Mouse (Mus musculus) heart, embryonic 13.5 days (tissue): ENCODE data around the gene 2310034G01Rik. TPM values are rescaled to one million over a fixed set of nuclear protein-coding genes. Genes with fewer than 3 reads are reported as not detected.

Source experiments
- ATAC-seq: fragments of 200-750 bp; cut with Nextera tagmentation; 2 replicates; pipeline ENCODE4 v1.8.0; 2017; ENCODE audit warnings: moderate TSS enrichment; ENCODE audit not compliant: insufficient number of reproducible peaks, low FRiP score, low TSS enrichment; ENCODE audit errors: extremely low read depth
- H3K27ac ChIP-seq: fragments of 300-500 bp; sonication (generic); replicated peaks from 2 replicates; pipeline ENCODE4 v1.5.1; 2015; ENCODE audit warnings: moderate library complexity, mild to moderate bottlenecking, inconsistent platforms
- H3K27me3 ChIP-seq: fragments of 300-500 bp; sonication (generic); replicated peaks from 2 replicates; pipeline ENCODE4 v1.6.1; 2015; ENCODE audit warnings: mild to moderate bottlenecking, inconsistent platforms
- H3K36me3 ChIP-seq: fragments of 300-500 bp; sonication (generic); 2 replicates; pipeline ENCODE4 v1.6.1; 2015; ENCODE audit warnings: mild to moderate bottlenecking, inconsistent platforms
- H3K4me1 ChIP-seq: fragments of 300-500 bp; sonication (generic); 2 replicates; pipeline ENCODE4 v1.6.1; 2015; ENCODE audit warnings: inconsistent platforms
- H3K4me2 ChIP-seq: fragments of 300-500 bp; sonication (generic); 2 replicates; pipeline ENCODE4 v1.6.1; 2015; ENCODE audit warnings: inconsistent platforms, mild to moderate bottlenecking, moderate library complexity
- H3K4me3 ChIP-seq: fragments of 300-500 bp; sonication (generic); 2 replicates; pipeline ENCODE4 v1.5.1; 2015; ENCODE audit warnings: moderate library complexity, mild to moderate bottlenecking, inconsistent platforms
- H3K9ac ChIP-seq: fragments of 300-500 bp; sonication (generic); 2 replicates; pipeline ENCODE4 v1.6.1; 2015; ENCODE audit warnings: inconsistent platforms, mild to moderate bottlenecking, moderate library complexity
- H3K9me3 ChIP-seq: fragments of 300-500 bp; sonication (generic); 2 replicates; pipeline ENCODE4 v1.6.1; 2016; ENCODE audit warnings: inconsistent platforms
- WGBS: fragments of 180-500 bp; shearing (Covaris S2); methylation state at CpG from one replicate; pipeline ENCODE4 v1.1.7; 2015; ENCODE audit warnings: mixed read lengths; 5-methylcytosine and 5-hydroxymethylcytosine counted together
- polyA plus RNA-seq: library from polyadenylated mRNA; unstranded; fragments of >200 nt; fragmentation: Nextera tagmentation; extraction: Ambion mirVana; gene quantifications from 2 replicates; pipeline ENCODE4 v1.2.1, GENCODE M21; 2015

The 2310034G01Rik gene
- 0.76 and 1.4 TPM in 2 replicates for polyA plus RNA-seq

DNA sequence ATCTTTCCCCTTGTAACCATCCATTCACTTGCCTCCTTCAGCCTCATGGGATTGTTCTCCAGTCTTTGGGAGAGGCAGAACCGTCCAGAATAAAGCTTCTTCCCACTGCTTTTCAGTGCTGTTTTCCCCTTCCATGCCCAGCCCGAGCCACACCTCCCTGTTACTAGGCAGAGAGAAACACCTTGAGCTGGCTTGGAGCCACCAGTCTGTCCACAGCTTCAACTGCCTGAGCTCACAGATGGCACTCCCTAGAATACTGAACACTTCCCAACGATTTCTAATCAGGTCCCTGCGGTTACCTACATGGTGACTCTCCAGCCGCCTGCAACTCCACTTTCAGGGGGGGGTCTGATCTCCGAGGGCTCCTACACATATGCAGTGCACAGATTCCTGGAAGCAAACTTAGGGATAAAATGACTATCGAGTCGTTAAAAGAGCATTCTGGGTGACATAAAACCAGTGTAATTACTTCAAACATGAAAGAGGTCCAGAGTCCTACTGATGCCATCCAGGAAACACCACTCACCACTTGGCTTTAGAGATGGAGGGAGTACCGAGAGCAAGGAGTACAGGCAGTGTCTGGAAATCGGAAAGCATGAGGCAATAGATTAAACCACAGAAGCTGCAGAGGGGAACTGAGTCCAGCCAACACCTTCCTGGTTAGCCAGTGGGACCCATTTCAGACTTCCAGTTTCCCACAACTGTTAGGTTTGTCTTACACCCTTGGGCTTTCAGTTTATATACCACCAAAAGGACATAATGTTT, at the start of gene 2310034G01Rik:
TSS of gene 2310034G01Rik (minus strand) at position 135 of the 765 bp plus-strand sequence.
- WGBS: 48% methylated on average over 10 of the region's 10 CpGs
- Histone ChIP-seq H3K9me3 (no peaks in the 10 kb centered on the region), H3K4me3 (peak within 1 kb of the TSS; percentile 72), H3K4me2 (peak within 1 kb of the TSS; percentile 96), H3K36me3 (no peaks in the 10 kb centered on the region), H3K27me3 (peaks cover 46% of the 10 kb centered on the region), H3K27ac (peak within 1 kb of the TSS; percentile 77; the same call in 1 of the 2 replicates), H3K4me1 (peaks cover 23% of the 10 kb centered on the region), H3K9ac (peak within 1 kb of the TSS; percentile 88)
- no peak for ATAC-seq

DNA sequence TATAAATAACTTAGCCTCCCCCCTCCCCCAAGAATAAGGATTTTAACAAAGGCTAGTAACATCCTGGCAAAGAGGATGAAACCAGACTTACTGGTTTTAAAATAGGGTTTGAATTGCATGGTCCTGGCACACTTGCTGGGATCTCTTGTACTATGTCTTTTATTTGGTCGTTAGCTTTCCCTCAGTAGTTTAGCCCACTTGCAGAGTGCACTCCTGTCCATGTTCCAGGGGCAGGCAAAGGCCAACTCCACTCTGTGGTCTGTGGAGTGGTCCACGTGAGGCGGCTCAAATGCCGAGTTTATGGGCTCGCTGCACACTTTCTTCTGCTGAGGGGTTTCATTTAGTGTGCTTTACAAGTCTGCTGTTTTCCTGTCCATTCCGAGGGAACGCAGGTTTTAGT, 49.8 kb upstream of the 2310034G01Rik start:
- ATAC-seq: no peak
- Histone ChIP-seq H3K36me3 (peaks cover 38% of the 10 kb centered on the region), H3K27me3 (no peaks in the 10 kb centered on the region), H3K4me1 (peaks cover 40% of the 10 kb centered on the region), H3K9me3 (no peaks in the 10 kb centered on the region), H3K4me3 (no peak overlapping the region), H3K9ac (peak overlapping the region; percentile 95), H3K4me2 (peak overlapping the region; percentile 10), H3K27ac (no peak overlapping the region)
- 74% methylated on average over 7 of the region's 7 CpGs for WGBS

DNA sequence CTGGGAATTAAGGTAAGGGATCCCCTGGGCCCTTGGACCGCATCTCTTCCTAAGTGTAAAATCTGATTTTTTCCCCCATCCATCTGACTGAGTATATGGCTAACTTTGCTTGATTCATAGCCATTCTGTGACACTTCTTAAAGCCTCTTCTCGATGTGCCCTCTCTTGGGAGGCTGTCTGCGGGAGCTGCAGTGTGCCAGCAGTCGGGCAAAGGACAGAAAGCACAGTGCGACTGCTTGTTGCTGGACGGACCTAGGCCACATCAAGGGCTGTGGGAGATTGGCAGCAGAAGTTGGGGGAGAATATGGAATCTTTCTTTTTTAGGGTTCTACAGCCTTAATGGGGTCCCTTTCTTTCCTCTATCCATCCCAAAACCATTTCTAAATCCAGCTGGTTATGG, 49.3 kb upstream of the 2310034G01Rik start:
- H3K36me3 ChIP-seq: peaks cover 33% of the 10 kb centered on the region
- H3K4me3 ChIP-seq: no peak overlapping the region
- WGBS: 63% methylated on average over 6 of the region's 6 CpGs
- no peak overlapping the region for H3K27ac ChIP-seq
- peak overlapping the region; percentile 95 for H3K9ac ChIP-seq
- H3K4me2 ChIP-seq: peak overlapping the region; percentile 10
- no peaks in the 10 kb centered on the region for H3K9me3 ChIP-seq
- peaks cover 43% of the 10 kb centered on the region for H3K4me1 ChIP-seq
- H3K27me3 ChIP-seq: no peaks in the 10 kb centered on the region
- ATAC-seq: no peak

DNA sequence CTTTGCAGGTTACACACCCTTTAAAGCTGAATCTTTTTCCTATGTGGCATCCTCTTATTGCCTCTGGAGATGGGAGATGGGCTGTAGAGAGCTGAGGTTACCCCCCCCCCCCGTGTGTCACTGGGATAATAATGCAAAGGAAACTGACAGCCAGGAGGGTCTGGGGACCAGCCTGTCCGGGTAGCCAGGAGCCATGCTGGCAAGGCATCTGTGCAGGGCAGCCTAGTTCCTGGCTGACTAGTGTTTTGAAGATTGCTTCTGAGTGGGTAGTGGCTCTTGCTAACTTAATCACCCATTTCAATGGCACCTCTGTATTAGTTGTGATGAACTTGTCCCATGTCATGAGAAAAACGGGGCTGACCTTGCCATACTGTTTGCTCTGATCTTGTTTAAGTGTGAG, 48.3 kb upstream of the 2310034G01Rik start:
- H3K4me3 ChIP-seq: peak overlapping the region; percentile 95
- H3K27me3 ChIP-seq: no peaks in the 10 kb centered on the region
- peaks cover 24% of the 10 kb centered on the region for H3K36me3 ChIP-seq
- ATAC-seq: no peak
- no peak overlapping the region for H3K27ac ChIP-seq
- peaks cover 53% of the 10 kb centered on the region for H3K4me1 ChIP-seq
- H3K9me3 ChIP-seq: no peaks in the 10 kb centered on the region
- peak overlapping the region; percentile 95 for H3K9ac ChIP-seq
- WGBS: 40% methylated on average over 3 of the region's 3 CpGs
- H3K4me2 ChIP-seq: peak overlapping the region; percentile 97

DNA sequence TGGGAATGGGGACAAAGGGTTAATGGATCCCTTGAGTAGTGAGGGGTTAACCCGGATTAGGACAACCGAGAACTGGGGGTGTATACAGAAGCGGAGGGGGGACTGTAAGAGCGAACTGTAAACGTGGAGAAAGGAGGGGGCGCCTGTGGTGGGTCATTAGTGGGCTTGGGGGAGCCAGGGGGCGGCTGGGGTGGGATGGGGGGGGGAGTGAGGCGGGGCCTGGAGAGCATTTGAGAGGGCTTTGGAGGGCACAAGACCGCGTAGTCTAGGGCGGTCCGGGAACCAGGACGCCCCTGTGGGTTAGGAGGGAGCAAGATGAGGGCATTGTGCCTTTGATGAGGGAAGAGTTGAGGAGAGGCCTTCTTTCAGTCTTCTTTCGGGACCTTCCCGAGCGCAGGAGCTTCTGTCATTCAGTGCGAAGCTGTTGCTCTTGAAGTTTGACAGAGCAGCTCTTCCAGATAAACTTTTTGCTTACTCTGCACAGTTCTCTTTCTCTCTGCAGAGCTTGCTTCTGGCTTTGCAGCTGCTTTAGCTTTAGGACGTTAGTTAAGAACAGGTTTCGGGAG, 47.4 kb upstream of the 2310034G01Rik start:
- WGBS: 3% methylated on average over 19 of the region's 19 CpGs
- no peaks in the 10 kb centered on the region for H3K9me3 ChIP-seq
- H3K4me2 ChIP-seq: peak overlapping the region; percentile 97
- H3K4me1 ChIP-seq: peaks cover 55% of the 10 kb centered on the region
- peaks cover 15% of the 10 kb centered on the region for H3K36me3 ChIP-seq
- peak overlapping the region; percentile 95 for H3K4me3 ChIP-seq
- H3K9ac ChIP-seq: peak overlapping the region; percentile 95
- no peak for ATAC-seq
- H3K27ac ChIP-seq: peak overlapping the region; percentile 90
- H3K27me3 ChIP-seq: no peaks in the 10 kb centered on the region

DNA sequence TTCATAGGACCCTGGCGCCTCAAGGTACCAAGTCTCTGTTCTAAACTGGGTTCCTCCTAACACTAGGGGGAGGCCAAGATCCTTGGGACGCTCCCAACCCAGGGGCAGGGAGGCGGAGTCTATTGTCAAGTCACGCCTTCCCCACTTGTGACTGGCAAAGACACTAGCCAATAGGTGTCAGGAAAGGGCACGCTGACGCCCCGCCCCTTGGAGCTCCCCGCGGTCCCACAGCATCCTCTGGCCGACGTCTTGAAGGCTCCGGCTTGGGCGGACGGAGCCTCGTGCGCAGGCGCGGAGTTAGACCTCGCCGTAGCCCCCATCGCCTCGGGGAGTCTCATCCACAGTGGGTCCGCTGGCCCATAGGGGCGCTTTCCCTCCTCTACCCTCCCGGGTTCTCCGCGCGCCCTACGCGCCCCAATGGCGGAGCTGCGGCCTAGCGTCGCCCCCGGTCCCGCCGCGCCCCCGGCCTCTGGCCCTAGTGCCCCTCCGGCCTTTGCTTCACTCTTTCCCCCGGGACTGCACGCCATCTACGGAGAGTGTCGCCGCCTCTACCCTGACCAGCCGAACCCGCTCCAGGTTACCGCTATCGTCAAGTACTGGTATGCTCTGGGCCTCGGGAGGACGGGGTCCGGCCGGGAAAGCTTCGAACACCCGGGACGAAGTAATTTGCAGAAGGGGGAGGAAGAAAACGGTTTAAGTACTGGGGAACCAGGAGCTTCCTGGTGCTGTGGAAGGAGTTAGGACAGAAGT, 46.8 kb upstream of the 2310034G01Rik start, which contains the start of gene Sufu:
TSS of gene Sufu (plus strand) at position 211 of the 750 bp plus-strand sequence.
- peaks cover 55% of the 10 kb centered on the region for H3K4me1 ChIP-seq
- peaks cover 15% of the 10 kb centered on the region for H3K36me3 ChIP-seq
- WGBS: 1% methylated on average over 57 of the region's 57 CpGs
- peak; percentile 87 for ATAC-seq
- peak within 1 kb of the TSS; percentile 97 for H3K4me2 ChIP-seq
- H3K27ac ChIP-seq: peak within 1 kb of the TSS; percentile 90
- no peaks in the 10 kb centered on the region for H3K27me3 ChIP-seq
- H3K9me3 ChIP-seq: no peaks in the 10 kb centered on the region
- peak within 1 kb of the TSS; percentile 95 for H3K9ac ChIP-seq
- peak within 1 kb of the TSS; percentile 95 for H3K4me3 ChIP-seq

DNA sequence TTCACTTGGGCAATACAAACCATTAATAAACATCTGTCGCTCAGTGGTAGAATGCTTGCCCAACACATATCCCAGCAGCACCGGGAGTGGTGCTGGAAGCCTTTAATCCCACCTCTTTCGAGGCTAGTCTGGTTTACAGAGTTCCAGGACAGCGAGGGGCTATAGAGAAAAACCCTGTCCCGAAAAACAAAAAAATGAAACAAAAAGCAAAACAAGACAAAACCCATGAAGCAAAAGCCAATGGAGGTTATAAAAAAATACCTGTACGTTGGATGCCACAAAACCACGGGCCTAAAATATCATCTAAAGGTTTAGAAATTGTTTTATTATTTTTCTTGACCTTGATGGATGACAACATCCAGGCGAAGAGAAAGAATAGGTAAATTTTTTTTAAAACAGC, 46.0 kb upstream of the 2310034G01Rik start:
- Histone ChIP-seq H3K27me3 (no peaks in the 10 kb centered on the region), H3K9me3 (no peaks in the 10 kb centered on the region), H3K4me1 (peaks cover 55% of the 10 kb centered on the region), H3K4me3 (peak overlapping the region; percentile 87), H3K36me3 (peaks cover 12% of the 10 kb centered on the region), H3K27ac (no peak overlapping the region), H3K4me2 (peak overlapping the region; percentile 97), H3K9ac (peak overlapping the region; percentile 89)
- WGBS: 15% methylated on average over 8 of the region's 8 CpGs
- no peak for ATAC-seq

DNA sequence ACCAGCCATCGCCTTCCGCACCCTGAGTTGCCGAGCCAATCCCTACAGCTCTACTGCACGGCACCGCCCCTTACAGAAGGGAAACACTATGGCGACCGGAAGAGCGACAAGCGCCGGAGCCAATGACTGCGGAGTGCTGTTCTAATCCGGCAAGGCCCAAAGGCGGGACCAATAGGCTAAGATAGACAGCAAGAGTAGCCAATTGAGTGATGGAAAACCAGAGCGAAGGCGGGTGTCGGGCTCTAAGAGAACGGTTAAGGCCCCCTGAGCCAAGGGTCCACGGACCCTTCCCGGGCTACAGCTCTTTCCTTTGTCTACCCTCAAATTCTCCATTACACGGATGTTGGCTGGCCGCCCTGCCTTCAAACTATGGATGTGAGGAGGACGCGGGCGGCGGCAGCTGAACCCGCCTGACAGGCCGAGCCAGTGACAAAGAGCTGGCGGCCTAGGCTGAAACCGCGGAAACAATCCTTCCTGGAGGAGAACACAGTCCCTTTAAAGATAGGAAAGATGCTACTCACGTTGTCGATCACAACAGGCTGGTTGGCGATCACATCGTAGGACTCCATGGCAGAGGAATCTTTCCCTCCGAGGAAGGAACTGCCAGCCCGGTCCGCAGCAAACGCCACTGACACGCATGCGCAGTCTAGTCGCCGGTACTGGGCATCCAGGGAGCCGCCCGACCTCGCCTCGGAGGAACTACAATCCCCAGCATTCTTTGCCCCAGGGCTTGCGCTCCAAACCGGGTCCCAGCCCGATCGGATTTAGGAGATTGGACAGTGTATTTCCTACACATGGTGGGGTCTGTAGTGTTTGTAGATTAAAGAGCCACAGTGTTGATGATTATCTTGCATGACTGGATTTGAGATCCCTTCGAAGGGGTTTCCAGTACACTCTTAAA, 45.3 kb upstream of the 2310034G01Rik start, which contains the start of gene Actr1a:
TSS of gene Actr1a (minus strand) at position 640 of the 901 bp plus-strand sequence.
- Histone ChIP-seq H3K27me3 (no peaks in the 10 kb centered on the region), H3K4me3 (peak within 1 kb of the TSS; percentile 95), H3K9me3 (no peaks in the 10 kb centered on the region), H3K4me2 (peak within 1 kb of the TSS; percentile 97), H3K4me1 (peaks cover 49% of the 10 kb centered on the region), H3K36me3 (peaks cover 10% of the 10 kb centered on the region; the same call in 1 of the 2 replicates), H3K9ac (peak within 1 kb of the TSS; percentile 89), H3K27ac (peak within 1 kb of the TSS; percentile 80)
- peak; percentile 84 for ATAC-seq
- WGBS: under 1% methylated on average over 51 of the region's 51 CpGs

DNA sequence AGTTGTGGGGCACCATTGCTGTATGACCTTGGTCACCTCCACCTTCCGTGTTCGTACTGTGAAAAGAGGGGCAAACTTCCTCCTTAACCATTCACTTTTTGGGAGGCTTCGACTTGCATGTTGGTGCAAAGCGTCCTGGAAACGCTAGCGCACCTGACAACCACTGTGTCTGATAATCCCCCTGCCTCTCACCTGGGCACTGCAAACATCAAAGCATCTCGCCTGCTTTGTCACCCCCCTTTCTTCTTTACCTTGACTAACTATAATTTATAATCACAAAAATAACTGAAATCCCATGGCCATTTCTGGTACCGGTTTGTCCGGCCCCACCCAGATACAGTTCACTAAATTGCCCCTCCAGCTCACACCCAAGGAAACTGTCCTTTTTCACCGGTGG, 44.6 kb upstream of the 2310034G01Rik start:
- H3K27me3 ChIP-seq: no peaks in the 10 kb centered on the region
- H3K9me3 ChIP-seq: no peaks in the 10 kb centered on the region
- WGBS: 7% methylated on average over 10 of the region's 10 CpGs
- peak overlapping the region; percentile 83 for H3K9ac ChIP-seq
- H3K27ac ChIP-seq: no peak overlapping the region
- H3K4me1 ChIP-seq: peaks cover 43% of the 10 kb centered on the region
- H3K36me3 ChIP-seq: peaks cover 10% of the 10 kb centered on the region; the same call in 1 of the 2 replicates
- peak overlapping the region; percentile 97 for H3K4me2 ChIP-seq
- ATAC-seq: no peak
- H3K4me3 ChIP-seq: peak overlapping the region; percentile 87

DNA sequence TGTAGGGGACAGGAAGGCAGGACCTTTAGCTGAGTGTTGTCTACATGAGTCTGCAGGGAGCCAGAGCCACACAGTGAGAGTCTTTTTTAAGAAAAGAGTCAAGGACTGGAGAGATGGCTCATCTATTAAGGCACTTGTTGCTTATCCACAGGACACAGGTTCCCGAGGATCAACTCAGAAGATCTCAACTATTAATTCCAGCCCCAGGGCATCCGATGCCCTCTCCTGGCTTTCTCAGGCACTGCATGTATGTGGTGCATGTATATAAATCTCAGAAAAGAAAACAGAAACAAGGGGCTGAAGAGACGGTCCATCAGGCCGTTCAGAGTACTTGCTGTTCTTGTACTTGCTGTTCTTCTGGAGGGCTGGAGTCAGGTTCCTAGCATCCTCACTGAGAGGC, 41.9 kb upstream of the 2310034G01Rik start:
- H3K9ac ChIP-seq: no peak overlapping the region
- no peak overlapping the region for H3K27ac ChIP-seq
- no peaks in the 10 kb centered on the region for H3K9me3 ChIP-seq
- H3K4me1 ChIP-seq: peaks cover 27% of the 10 kb centered on the region
- H3K4me2 ChIP-seq: no peak overlapping the region
- WGBS: 51% methylated on average over 4 of the region's 4 CpGs
- peaks cover 25% of the 10 kb centered on the region for H3K36me3 ChIP-seq
- ATAC-seq: no peak
- no peak overlapping the region for H3K4me3 ChIP-seq
- H3K27me3 ChIP-seq: no peaks in the 10 kb centered on the region
